Comparison of ENCODE assay signal across 8 mouse cellular contexts in genomic region chr11:97658751-97659266, GRCm38 (mm10). TPM values are rescaled to one million over a fixed set of nuclear protein-coding genes. Genes with fewer than 3 reads are reported as not detected.
DNase-seq lines count a peak whose midpoint lies in the region; ATAC-seq lines count a peak whose summit lies in the region.

No protein-coding gene starts in this region.

- no peak for ATAC-seq in heart, embryonic 15.5 days (replicated peaks; ENCODE audit: insufficient number of reproducible peaks, insufficient read depth, low FRiP score, low read depth)
- no peak for ATAC-seq in forebrain, embryonic 13.5 days
- ATAC-seq in liver, embryonic 16.5 days (ENCODE audit: low read depth), result no peak

- no peaks in the 10 kb centered on the region for H3K27me3 ChIP-seq in heart, embryonic 15.5 days
- H3K27me3 ChIP-seq in forebrain, embryonic 13.5 days, result peaks cover 22% of the 10 kb centered on the region
- peaks cover 52% of the 10 kb centered on the region for H3K27me3 ChIP-seq in liver, embryonic 16.5 days (ENCODE audit: control insufficient read depth, insufficient read depth, low read depth, low read length)

- H3K4me3 ChIP-seq in heart, embryonic 15.5 days, result peak overlapping the region; percentile 82
- H3K4me3 ChIP-seq in forebrain, embryonic 13.5 days, result no peak overlapping the region
- 0 out of 2 replicates have a peak overlapping the region, but pooled peaks have one; percentile 64 for H3K4me3 ChIP-seq in liver, embryonic 16.5 days (ENCODE audit: low read depth, low read length)

- 34% methylated on average over 11 of the region's 11 CpGs for WGBS in heart, embryonic 15.5 days
- 74% methylated on average over 11 of the region's 11 CpGs for WGBS in forebrain, embryonic 13.5 days
- WGBS in liver, embryonic 16.5 days (ENCODE audit: insufficient replicate concordance), result 32% methylated on average over 11 of the region's 11 CpGs

- peak overlapping the region; percentile 89 for H3K27ac ChIP-seq in heart, embryonic 15.5 days
- H3K27ac ChIP-seq in forebrain, embryonic 13.5 days, result no peak overlapping the region
- peak overlapping the region; percentile 33; the same call in 1 of the 2 replicates for H3K27ac ChIP-seq in liver, embryonic 16.5 days (ENCODE audit: low read length)

- no peak for DNase-seq in heart, adult 18-20 months
- DNase-seq in ES-CJ7 (ENCODE audit: low read depth, low spot score), result peak; percentile 78
- DNase-seq in layer of hippocampus, adult 8-10 months (ENCODE audit: low spot score in 2 of 2), result no peak
- DNase-seq in cerebellum, adult 11 months, result no peak
- no peak for DNase-seq in kidney, adult 9 months

- H3K36me3 ChIP-seq in heart, embryonic 15.5 days, result no peaks in the 10 kb centered on the region
- H3K36me3 ChIP-seq in forebrain, embryonic 13.5 days (ENCODE audit: poor library complexity, severe bottlenecking), result no peaks in the 10 kb centered on the region
- no peaks in the 10 kb centered on the region for H3K36me3 ChIP-seq in liver, embryonic 16.5 days (ENCODE audit: control insufficient read depth, insufficient read depth)

- no peaks in the 10 kb centered on the region for H3K9me3 ChIP-seq in heart, embryonic 15.5 days (replicated peaks)
- H3K9me3 ChIP-seq in forebrain, embryonic 13.5 days (replicated peaks), result no peaks in the 10 kb centered on the region
- no peaks in the 10 kb centered on the region for H3K9me3 ChIP-seq in liver, embryonic 16.5 days (replicated peaks; ENCODE audit: control insufficient read depth, low read length)

- H3K9ac ChIP-seq in heart, embryonic 15.5 days, result 0 out of 2 replicates have a peak overlapping the region, but pooled peaks have one; percentile 93
- H3K9ac ChIP-seq in forebrain, embryonic 13.5 days, result no peak overlapping the region
- no peak overlapping the region for H3K9ac ChIP-seq in liver, embryonic 16.5 days (ENCODE audit: low read depth, low read length)

- H3K4me2 ChIP-seq in heart, embryonic 15.5 days, result peak overlapping the region; percentile 73
- 0 out of 2 replicates have a peak overlapping the region, but pooled peaks have one; percentile 12 for H3K4me2 ChIP-seq in forebrain, embryonic 13.5 days
- peak overlapping the region; percentile 77 for H3K4me2 ChIP-seq in liver, embryonic 16.5 days (ENCODE audit: low read depth, low read length)

- H3K4me1 ChIP-seq in heart, embryonic 15.5 days (replicated peaks), result peaks cover 52% of the 10 kb centered on the region
- H3K4me1 ChIP-seq in forebrain, embryonic 13.5 days, result peaks cover 32% of the 10 kb centered on the region
- peaks cover 21% of the 10 kb centered on the region for H3K4me1 ChIP-seq in liver, embryonic 16.5 days (ENCODE audit: control insufficient read depth, low read depth, low read length)

RNA-seq across cellular contexts. Expression of gene Mllt6, which starts 4.4 kb away (rescaled TPM):
- polyA plus RNA-seq in heart, embryonic 15.5 days (2015; fragmentation: Nextera tagmentation; extraction: Ambion mirVana), result 2.2 and 2.3 TPM in 2 replicates
- total RNA-seq in heart, adult 18-20 months (2021), result 10 to 100 TPM; 59.5 to 60.0 TPM
- 3.2 and 3.5 TPM in 2 replicates for polyA plus RNA-seq in forebrain, embryonic 13.5 days (2015; fragmentation: Nextera tagmentation; extraction: Ambion mirVana)
- 0.16 and 0.21 TPM in 2 replicates for polyA plus RNA-seq in liver, embryonic 16.5 days (2015; fragmentation: Nextera tagmentation; extraction: Ambion mirVana)
- total RNA-seq in layer of hippocampus, adult 8-10 months (2022), result 100 to 1,000 TPM; 110 to 149 (median 126) TPM

RNA-seq across cellular contexts. Expression of gene Cisd3, which starts 26.8 kb away (rescaled TPM):
- polyA plus RNA-seq in heart, embryonic 15.5 days (2015; fragmentation: Nextera tagmentation; extraction: Ambion mirVana), result 60.7 and 69.4 TPM in 2 replicates
- 100 to 1,000 TPM; 134 to 145 TPM for total RNA-seq in heart, adult 18-20 months (2021)
- 12.8 and 17.3 TPM in 2 replicates for polyA plus RNA-seq in forebrain, embryonic 13.5 days (2015; fragmentation: Nextera tagmentation; extraction: Ambion mirVana)
- polyA plus RNA-seq in liver, embryonic 16.5 days (2015; fragmentation: Nextera tagmentation; extraction: Ambion mirVana), result 16.5 and 19.8 TPM in 2 replicates
- 10 to 100 TPM; 45.2 to 60.0 (median 56.7) TPM for total RNA-seq in layer of hippocampus, adult 8-10 months (2022)

RNA-seq across cellular contexts. Expression of gene Epop, which starts 29.3 kb away (rescaled TPM):
- 0.71 and 1.1 TPM in 2 replicates for polyA plus RNA-seq in heart, embryonic 15.5 days (2015; fragmentation: Nextera tagmentation; extraction: Ambion mirVana)
- 1 to 10 TPM in 1 of 2 experiments, under 1 TPM in 1; 0.84 to 1.1 TPM for total RNA-seq in heart, adult 18-20 months (2021)
- polyA plus RNA-seq in forebrain, embryonic 13.5 days (2015; fragmentation: Nextera tagmentation; extraction: Ambion mirVana), result 3.5 and 3.9 TPM in 2 replicates
- 0.11 and 0.24 TPM in 2 replicates for polyA plus RNA-seq in liver, embryonic 16.5 days (2015; fragmentation: Nextera tagmentation; extraction: Ambion mirVana)
- total RNA-seq in layer of hippocampus, adult 8-10 months (2022), result 10 to 100 TPM; 28.9 to 38.6 (median 33.9) TPM

RNA-seq across cellular contexts. Expression of gene Pcgf2, which starts 41.5 kb away (rescaled TPM):
- polyA plus RNA-seq in heart, embryonic 15.5 days (2015; fragmentation: Nextera tagmentation; extraction: Ambion mirVana), result 10.9 and 11.5 TPM in 2 replicates
- total RNA-seq in heart, adult 18-20 months (2021), result 1 to 10 TPM; 4.8 to 4.9 TPM
- polyA plus RNA-seq in forebrain, embryonic 13.5 days (2015; fragmentation: Nextera tagmentation; extraction: Ambion mirVana), result 21.5 and 22.9 TPM in 2 replicates
- 1.6 and 2.1 TPM in 2 replicates for polyA plus RNA-seq in liver, embryonic 16.5 days (2015; fragmentation: Nextera tagmentation; extraction: Ambion mirVana)
- total RNA-seq in layer of hippocampus, adult 8-10 months (2022), result 10 to 100 TPM; 23.9 to 35.3 (median 29.0) TPM

RNA-seq across cellular contexts. Expression of gene Psmb3, which starts 44.4 kb away (rescaled TPM):
- polyA plus RNA-seq in heart, embryonic 15.5 days (2015; fragmentation: Nextera tagmentation; extraction: Ambion mirVana), result 337 and 364 TPM in 2 replicates
- total RNA-seq in heart, adult 18-20 months (2021), result 100 to 1,000 TPM; 135 to 150 TPM
- 559 and 571 TPM in 2 replicates for polyA plus RNA-seq in forebrain, embryonic 13.5 days (2015; fragmentation: Nextera tagmentation; extraction: Ambion mirVana)
- polyA plus RNA-seq in liver, embryonic 16.5 days (2015; fragmentation: Nextera tagmentation; extraction: Ambion mirVana), result 200 and 219 TPM in 2 replicates
- 100 to 1,000 TPM; 121 to 145 (median 133) TPM for total RNA-seq in layer of hippocampus, adult 8-10 months (2022)

Comparison
In these comparisons a context has a peak if more than half of its experiments do, and no peak if none do; other contexts are left out.
1. H3K4me2 ChIP-seq: peak in every context shown above with its lines; median percentile 77 in liver, embryonic 16.5 days; 73 in heart, embryonic 15.5 days; 12 in forebrain, embryonic 13.5 days.